Mouse (Mus musculus) lung, postnatal 0 days (tissue): ENCODE measurements around the gene Ift140.
A peak's percentile ranks its signal among the peaks of the same experiment; 100 is the strongest.

Experiments used
- CTCF ChIP-seq: IDR thresholded peaks from 2 replicates; pipeline ENCODE4 v1.5.1; 2016; ENCODE audit warnings: antibody characterized with exemption, mild to moderate bottlenecking
- EP300 ChIP-seq: IDR thresholded peaks from 2 replicates; pipeline ENCODE4 v1.6.1; 2016; ENCODE audit warnings: antibody characterized with exemption, mild to moderate bottlenecking, control low read depth

DNA sequence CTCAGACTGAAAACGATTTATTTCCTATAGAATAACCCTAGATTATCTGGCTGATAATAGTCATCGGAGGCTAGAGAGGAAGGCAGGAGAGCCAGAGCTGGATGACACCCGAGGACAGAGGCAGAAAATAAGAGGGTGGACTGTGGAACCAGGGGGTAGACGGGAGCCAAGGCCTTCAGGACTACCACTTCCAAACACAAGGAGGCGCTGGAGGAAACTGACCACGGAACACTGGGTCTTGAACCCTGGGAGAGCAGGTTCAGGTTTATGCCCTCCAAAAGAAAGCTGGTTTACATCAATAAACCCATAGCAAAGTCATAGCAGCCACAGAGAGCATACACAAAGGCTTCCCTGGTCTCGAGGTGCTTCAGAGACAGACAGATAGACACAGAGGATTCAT lies 108.1 kb downstream of the Ift140 start:
- TF ChIP-seq CTCF (peak; percentile 63), EP300 (no peak)
